Mouse (Mus musculus): Measurements from ENCODE around the gene Tmem185b.
A peak's percentile ranks its signal among the peaks of the same experiment; 100 is the strongest.

The Tmem185b gene

GRCm38 (mm10) chr1:119503808-119504207 lies 22.2 kb upstream of the Tmem185b start:
- no peak for DNase-seq

GRCm38 (mm10) chr1:119504260-119505062 lies 21.5 kb upstream of the Tmem185b start, which contains the start of gene Ralb:
Gene Ralb, minus strand, starts transcription at chr1:119504794.
- peak; percentile 99 for DNase-seq

- no peak for DNase-seq
Measured at GRCm38 (mm10) chr1:119505951-119506350, 20.0 kb upstream of the Tmem185b start.

- peak; percentile 44 for DNase-seq
Measured at GRCm38 (mm10) chr1:119508548-119508947, 17.4 kb upstream of the Tmem185b start.

- DNase-seq, result no peak
Measured at GRCm38 (mm10) chr1:119509474-119509873, 16.5 kb upstream of the Tmem185b start.

GRCm38 (mm10) chr1:119510409-119510808 lies 15.6 kb upstream of the Tmem185b start:
- DNase-seq, result no peak

- no peak for DNase-seq
Measured at GRCm38 (mm10) chr1:119510857-119511256, 15.1 kb upstream of the Tmem185b start.

GRCm38 (mm10) chr1:119518060-119518459 lies 7.9 kb upstream of the Tmem185b start:
- no peak for DNase-seq

GRCm38 (mm10) chr1:119518786-119519185 lies 7.2 kb upstream of the Tmem185b start:
- DNase-seq, result no peak

GRCm38 (mm10) chr1:119519286-119519685 lies 6.7 kb upstream of the Tmem185b start:
- DNase-seq, result no peak

- DNase-seq, result no peak
Measured at GRCm38 (mm10) chr1:119521029-119521428, 4.9 kb upstream of the Tmem185b start.

- no peak for DNase-seq
Measured at GRCm38 (mm10) chr1:119521681-119522080, 4.3 kb upstream of the Tmem185b start.

- peak; percentile 61 for DNase-seq
Measured at GRCm38 (mm10) chr1:119522726-119523125, 3.2 kb upstream of the Tmem185b start.

- DNase-seq, result no peak
Measured at GRCm38 (mm10) chr1:119523369-119523768, 2.6 kb upstream of the Tmem185b start.

GRCm38 (mm10) chr1:119523826-119524225 lies 2.1 kb upstream of the Tmem185b start:
- DNase-seq, result peak; percentile 38

- peak; percentile 45 for DNase-seq
Measured at GRCm38 (mm10) chr1:119525004-119525444, 936 bp upstream of the Tmem185b start.

GRCm38 (mm10) chr1:119530941-119531340 lies 5.0 kb downstream of the Tmem185b start:
- DNase-seq, result peak; percentile 58

- no peak for DNase-seq
Measured at GRCm38 (mm10) chr1:119532165-119532564, 6.2 kb downstream of the Tmem185b start.

- no peak for DNase-seq
Measured at GRCm38 (mm10) chr1:119533093-119533805, 7.3 kb downstream of the Tmem185b start.

GRCm38 (mm10) chr1:119534341-119534740 lies 8.4 kb downstream of the Tmem185b start:
- DNase-seq, result no peak

GRCm38 (mm10) chr1:119536122-119536521 lies 10.2 kb downstream of the Tmem185b start:
- no peak for DNase-seq

GRCm38 (mm10) chr1:119537651-119538050 lies 11.7 kb downstream of the Tmem185b start:
- no peak for DNase-seq

- no peak for DNase-seq
Measured at GRCm38 (mm10) chr1:119539252-119539651, 13.3 kb downstream of the Tmem185b start.
